Mouse (Mus musculus): ENCODE data around the gene Tex9.

GRCm38 (mm10) chr9:72441927-72442715 lies 49.9 kb downstream of the Tex9 start:
- no peak for TF ChIP-seq CTCF (IDR thresholded peaks at IDR 0.05; ENCODE audit: control insufficient read depth, insufficient read depth, low read length)
- TF ChIP-seq POLR2A (IDR thresholded peaks at IDR 0.05; ENCODE audit: borderline replicate concordance, control insufficient read depth, low read depth, low read length), result no peak

Measured in bone marrow, adult 2 months (tissue).